ENCODE assay signal across 24 mouse cellular contexts in genomic region chr9:7173756-7174155, GRCm38 (mm10).
"Had no signal": no experiment of that assay in that cellular context is flagged by ENCODE, and none has a peak within 500 bp of the region (broad histone marks: within the 10 kb centered on the region; RNA-seq: fewer than 3 reads in every experiment).

No protein-coding gene starts in this region.

- H3K4me3 ChIP-seq: gastrocnemius, adult 2 months; heart, embryonic 10.5 days; heart, embryonic 12.5 days; hindbrain, embryonic 10.5 days; hindbrain, embryonic 12.5 days; intestine, embryonic 15.5 days; limb, embryonic 13.5 days; limb, embryonic 15.5 days; liver, embryonic 12.5 days had no signal

- ATAC-seq: forebrain, embryonic 16.5 days; hindbrain, embryonic 16.5 days; inflammation-experienced regulatory T-cells, adult 6 months; intestine, embryonic 15.5 days; intestine, postnatal 0 days; liver, embryonic 12.5 days had no signal

- H3K4me1 ChIP-seq: limb, embryonic 15.5 days had no signal

- H3K36me3 ChIP-seq: intestine, embryonic 15.5 days; liver, embryonic 12.5 days had no signal

- H3K4me2 ChIP-seq: heart, embryonic 12.5 days; hindbrain, embryonic 12.5 days; hindbrain, embryonic 14.5 days; intestine, embryonic 15.5 days; limb, embryonic 13.5 days; limb, embryonic 15.5 days; liver, embryonic 12.5 days had no signal

- H3K9ac ChIP-seq: heart, embryonic 12.5 days; hindbrain, embryonic 12.5 days; hindbrain, embryonic 14.5 days; intestine, embryonic 15.5 days; limb, embryonic 13.5 days; limb, embryonic 15.5 days; liver, embryonic 12.5 days; liver, embryonic 14.5 days had no signal

- DNase-seq: gastrocnemius, adult 2 months; gastrocnemius, postnatal 10 days; gastrocnemius, postnatal 25 days; heart, adult 18-20 months; heart, postnatal 10 days; heart, postnatal 4 days; layer of hippocampus, adult 9-11 months; layer of hippocampus, postnatal 36 days; left cerebral cortex, postnatal 4 days; lung, adult 18-20 months had no signal

- H3K27ac ChIP-seq: gastrocnemius, adult 2 months; heart, embryonic 10.5 days; hindbrain, embryonic 10.5 days; hindbrain, embryonic 12.5 days; hindbrain, embryonic 14.5 days; intestine, embryonic 15.5 days; limb, embryonic 13.5 days; limb, embryonic 15.5 days; liver, embryonic 12.5 days; liver, embryonic 14.5 days had no signal

- H3K27me3 ChIP-seq: heart, embryonic 12.5 days; hindbrain, embryonic 12.5 days; intestine, embryonic 15.5 days; limb, embryonic 13.5 days; limb, embryonic 15.5 days; liver, embryonic 12.5 days had no signal

- H3K9me3 ChIP-seq: heart, embryonic 10.5 days; heart, embryonic 12.5 days; hindbrain, embryonic 10.5 days; hindbrain, embryonic 12.5 days; intestine, embryonic 15.5 days; limb, embryonic 13.5 days; limb, embryonic 15.5 days; liver, embryonic 12.5 days had no signal
